Mouse (Mus musculus): ENCODE results near the gene C2cd5. TPM values are rescaled to one million over a fixed set of nuclear protein-coding genes. Genes with fewer than 3 reads are reported as not detected.

The C2cd5 gene
- total and polyA plus RNA-seq, 3 experiments, result 16.8 to 149 (median 49.8) TPM

DNA sequence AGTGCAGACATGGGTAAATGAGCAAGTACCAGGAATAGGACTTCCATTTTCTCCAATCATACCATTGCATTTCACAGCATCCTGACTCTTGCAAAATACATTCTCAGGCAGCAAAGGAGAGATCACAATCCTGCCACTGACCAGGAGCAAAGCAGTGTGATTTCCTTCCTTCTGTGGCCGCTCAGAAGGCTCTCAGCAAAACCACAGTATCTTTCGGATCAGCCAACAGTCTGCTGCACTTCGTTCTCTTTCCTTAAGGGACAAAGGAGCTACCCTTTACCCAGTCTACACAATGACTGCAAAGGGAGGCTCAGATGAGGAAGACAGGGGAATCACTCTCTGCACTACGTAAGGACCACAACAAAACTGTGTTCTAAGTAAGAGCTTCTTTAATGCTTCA, 12.6 kb downstream of the C2cd5 start:
- ATAC-seq (ENCODE audit: extremely low read depth, insufficient number of reproducible peaks, low FRiP score, poor library complexity, severe bottlenecking), result no peak
- Histone ChIP-seq H3K36me3 (replicated peaks) (peaks cover 90% of the 10 kb centered on the region), H3K4me1 (ENCODE audit: insufficient read depth, low read depth, low read length) (peaks cover 11% of the 10 kb centered on the region), H3K27me3 (ENCODE audit: insufficient read depth, low read length) (no peaks in the 10 kb centered on the region), H3K4me3 (ENCODE audit: low read depth, low read length) (no peak overlapping the region), H3K9me3 (replicated peaks) (no peaks in the 10 kb centered on the region)
- no peak for TF ChIP-seq GATA1 (IDR thresholded peaks at IDR 0.05; ENCODE audit: borderline replicate concordance, low read length)
- TF ChIP-seq POLR2AphosphoS5 (IDR thresholded peaks at IDR 0.05; ENCODE audit: insufficient replicate concordance, low read depth, low read length), result no peak
- TF ChIP-seq TAL1 (conservative IDR thresholded peaks at IDR 0.05; ENCODE audit: low read depth, low read length), result no peak
- no peak for TF ChIP-seq GATA2 (IDR thresholded peaks at IDR 0.05; ENCODE audit: borderline replicate concordance, low read depth, low read length)
- no peak for TF ChIP-seq CTCF (IDR thresholded peaks at IDR 0.05; ENCODE audit: low read depth, low read length)
- DNase-seq (ENCODE audit: low spot score), result no peak

- Histone ChIP-seq H3K27me3 (ENCODE audit: insufficient read depth, low read length) (no peaks in the 10 kb centered on the region), H3K4me3 (ENCODE audit: low read depth, low read length) (no peak overlapping the region), H3K36me3 (replicated peaks) (peaks cover 91% of the 10 kb centered on the region), H3K4me1 (ENCODE audit: insufficient read depth, low read depth, low read length) (peaks cover 11% of the 10 kb centered on the region), H3K9me3 (replicated peaks) (no peaks in the 10 kb centered on the region)
- DNase-seq (ENCODE audit: low spot score) (no peak), ATAC-seq (ENCODE audit: extremely low read depth, insufficient number of reproducible peaks, low FRiP score, poor library complexity, severe bottlenecking) (no peak)
- TF ChIP-seq CTCF (IDR thresholded peaks at IDR 0.05; ENCODE audit: low read depth, low read length) (no peak), GATA1 (IDR thresholded peaks at IDR 0.05; ENCODE audit: borderline replicate concordance, low read length) (no peak), POLR2AphosphoS5 (IDR thresholded peaks at IDR 0.05; ENCODE audit: insufficient replicate concordance, low read depth, low read length) (no peak), GATA2 (IDR thresholded peaks at IDR 0.05; ENCODE audit: borderline replicate concordance, low read depth, low read length) (no peak), TAL1 (conservative IDR thresholded peaks at IDR 0.05; ENCODE audit: low read depth, low read length) (no peak)
Observed at GRCm38 (mm10) chr6:143085898-143086297, 14.0 kb downstream of the C2cd5 start.

DNA sequence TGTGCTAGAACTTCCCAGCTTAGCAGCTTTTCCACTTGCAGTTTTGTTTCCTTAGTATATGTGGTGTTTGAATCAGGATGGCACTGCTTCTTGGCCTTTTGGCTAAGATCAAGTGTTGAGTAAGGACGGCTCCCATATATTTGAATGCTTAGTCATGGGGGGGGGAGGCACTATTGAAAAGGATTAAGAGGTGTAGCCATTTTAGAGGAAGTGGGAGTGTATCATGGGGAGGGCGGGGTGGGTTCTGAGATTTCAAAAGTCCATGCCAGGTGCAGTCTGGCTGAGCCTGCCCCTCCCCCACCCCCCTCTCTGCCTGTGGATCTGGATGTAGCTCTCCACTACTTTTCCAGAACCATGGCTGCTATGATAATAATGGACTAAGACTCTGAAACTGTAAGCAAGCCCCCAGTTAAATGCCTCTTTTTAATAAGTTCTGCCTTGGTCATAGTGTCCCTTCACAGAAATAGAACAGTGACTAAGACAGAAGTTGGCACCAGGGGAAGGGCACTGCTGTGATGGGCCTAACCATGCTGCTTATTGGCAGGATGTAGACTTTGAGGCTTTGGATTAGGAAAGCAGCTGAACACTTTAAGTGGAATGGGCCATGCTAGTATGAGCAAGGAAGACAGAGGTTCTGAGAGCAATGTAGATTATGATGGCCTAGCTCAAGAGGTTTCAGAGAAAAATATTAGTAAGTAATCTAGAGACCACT, 15.5 kb downstream of the C2cd5 start:
- Histone ChIP-seq H3K9me3 (replicated peaks) (no peaks in the 10 kb centered on the region), H3K36me3 (replicated peaks) (peaks cover 85% of the 10 kb centered on the region), H3K27me3 (ENCODE audit: insufficient read depth, low read length) (no peaks in the 10 kb centered on the region), H3K4me3 (ENCODE audit: low read depth, low read length) (no peak overlapping the region), H3K4me1 (ENCODE audit: insufficient read depth, low read depth, low read length) (peaks cover 11% of the 10 kb centered on the region)
- ATAC-seq (ENCODE audit: extremely low read depth, insufficient number of reproducible peaks, low FRiP score, poor library complexity, severe bottlenecking) (no peak), DNase-seq (ENCODE audit: low spot score) (no peak)
- TF ChIP-seq GATA2 (IDR thresholded peaks at IDR 0.05; ENCODE audit: borderline replicate concordance, low read depth, low read length) (no peak), CTCF (IDR thresholded peaks at IDR 0.05; ENCODE audit: low read depth, low read length) (no peak), TAL1 (conservative IDR thresholded peaks at IDR 0.05; ENCODE audit: low read depth, low read length) (no peak), POLR2AphosphoS5 (IDR thresholded peaks at IDR 0.05; ENCODE audit: insufficient replicate concordance, low read depth, low read length) (no peak), GATA1 (IDR thresholded peaks at IDR 0.05; ENCODE audit: borderline replicate concordance, low read length) (no peak)

DNA sequence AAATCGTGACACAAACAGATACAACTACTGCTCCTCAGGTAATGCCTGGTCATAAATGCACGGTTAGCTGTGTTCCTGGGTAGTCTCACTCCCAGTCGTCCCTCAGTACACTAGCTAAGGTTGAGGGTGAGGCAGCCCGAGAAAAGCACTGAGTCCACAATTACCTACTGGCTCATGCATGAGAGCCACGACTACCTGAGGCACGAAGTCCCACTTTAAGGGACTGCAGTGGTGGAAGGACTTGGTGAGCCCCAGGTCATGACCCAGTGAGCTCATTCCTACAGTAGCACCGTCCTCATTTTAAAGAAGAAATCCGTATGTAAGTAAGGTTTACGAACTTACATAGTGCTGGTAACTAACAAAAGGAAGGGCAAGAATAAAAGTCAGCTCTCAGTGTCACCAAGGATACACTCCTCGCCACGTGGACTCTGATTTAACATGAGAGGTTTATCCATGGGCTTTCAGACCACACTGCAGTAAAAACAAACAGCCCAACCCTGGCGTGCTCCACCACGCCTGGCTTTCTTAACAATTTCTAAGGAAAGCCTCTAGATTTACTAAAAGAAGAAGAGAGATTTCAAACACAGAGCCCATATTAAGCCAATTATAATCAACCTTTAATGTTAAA, 18.3 kb downstream of the C2cd5 start:
- TF ChIP-seq POLR2AphosphoS5 (IDR thresholded peaks at IDR 0.05; ENCODE audit: insufficient replicate concordance, low read depth, low read length), result no peak
- no peak for TF ChIP-seq TAL1 (conservative IDR thresholded peaks at IDR 0.05; ENCODE audit: low read depth, low read length)
- no peak for TF ChIP-seq GATA1 (IDR thresholded peaks at IDR 0.05; ENCODE audit: borderline replicate concordance, low read length)
- TF ChIP-seq CTCF (IDR thresholded peaks at IDR 0.05; ENCODE audit: low read depth, low read length), result no peak
- no peak for TF ChIP-seq GATA2 (IDR thresholded peaks at IDR 0.05; ENCODE audit: borderline replicate concordance, low read depth, low read length)
- peaks cover 11% of the 10 kb centered on the region for H3K4me1 ChIP-seq (ENCODE audit: insufficient read depth, low read depth, low read length)
- DNase-seq (ENCODE audit: low spot score), result no peak
- H3K36me3 ChIP-seq (replicated peaks), result peaks cover 89% of the 10 kb centered on the region
- no peak overlapping the region for H3K4me3 ChIP-seq (ENCODE audit: low read depth, low read length)
- H3K9me3 ChIP-seq (replicated peaks), result no peaks in the 10 kb centered on the region
- H3K27me3 ChIP-seq (ENCODE audit: insufficient read depth, low read length), result no peaks in the 10 kb centered on the region
- no peak for ATAC-seq (ENCODE audit: extremely low read depth, insufficient number of reproducible peaks, low FRiP score, poor library complexity, severe bottlenecking)

DNA sequence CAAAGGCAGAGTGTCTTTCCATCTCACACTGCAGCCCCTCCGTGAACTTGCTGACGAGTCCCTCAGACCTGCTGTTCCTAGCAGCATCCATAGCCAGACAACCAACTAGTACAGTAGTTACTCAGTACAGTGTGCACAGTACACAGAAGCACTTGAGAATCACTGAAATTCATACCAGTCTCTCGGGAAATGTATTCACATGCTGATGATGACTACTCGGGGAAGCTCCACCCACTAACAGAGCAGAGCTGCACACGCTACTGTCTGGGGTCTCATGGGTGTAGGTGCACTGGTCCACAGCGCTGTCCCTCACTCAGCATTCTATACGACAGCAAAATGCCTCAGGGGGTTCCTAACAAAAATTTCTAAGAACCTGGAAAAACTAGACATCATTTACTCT, 19.2 kb downstream of the C2cd5 start:
- peaks cover 85% of the 10 kb centered on the region for H3K36me3 ChIP-seq (replicated peaks)
- DNase-seq (ENCODE audit: low spot score) (no peak), ATAC-seq (ENCODE audit: extremely low read depth, insufficient number of reproducible peaks, low FRiP score, poor library complexity, severe bottlenecking) (no peak)

GRCm38 (mm10) chr6:143079126-143079525, 20.8 kb downstream of the C2cd5 start:
- Histone ChIP-seq H3K27me3 (ENCODE audit: insufficient read depth, low read length) (no peaks in the 10 kb centered on the region), H3K4me1 (ENCODE audit: insufficient read depth, low read depth, low read length) (peaks cover 5% of the 10 kb centered on the region; the same call in 1 of the 2 replicates), H3K9me3 (replicated peaks) (no peaks in the 10 kb centered on the region), H3K4me3 (ENCODE audit: low read depth, low read length) (no peak overlapping the region), H3K36me3 (replicated peaks) (peaks cover 82% of the 10 kb centered on the region)
- ATAC-seq (ENCODE audit: extremely low read depth, insufficient number of reproducible peaks, low FRiP score, poor library complexity, severe bottlenecking) (no peak), DNase-seq (ENCODE audit: low spot score) (no peak)
- no peak for TF ChIP-seq TAL1 (conservative IDR thresholded peaks at IDR 0.05; ENCODE audit: low read depth, low read length)
- TF ChIP-seq GATA1 (IDR thresholded peaks at IDR 0.05; ENCODE audit: borderline replicate concordance, low read length), result no peak

More for the DNA sequence above, 19.2 kb downstream of the C2cd5 start:
- no peak for TF ChIP-seq CTCF (IDR thresholded peaks at IDR 0.05; ENCODE audit: low read depth, low read length)
- TF ChIP-seq GATA2 (IDR thresholded peaks at IDR 0.05; ENCODE audit: borderline replicate concordance, low read depth, low read length), result no peak
- no peak for TF ChIP-seq POLR2AphosphoS5 (IDR thresholded peaks at IDR 0.05; ENCODE audit: insufficient replicate concordance, low read depth, low read length)
- TF ChIP-seq TAL1 (conservative IDR thresholded peaks at IDR 0.05; ENCODE audit: low read depth, low read length), result no peak
- TF ChIP-seq GATA1 (IDR thresholded peaks at IDR 0.05; ENCODE audit: borderline replicate concordance, low read length), result no peak
- H3K9me3 ChIP-seq (replicated peaks), result no peaks in the 10 kb centered on the region
- H3K27me3 ChIP-seq (ENCODE audit: insufficient read depth, low read length), result no peaks in the 10 kb centered on the region
- no peak overlapping the region for H3K4me3 ChIP-seq (ENCODE audit: low read depth, low read length)
- peaks cover 8% of the 10 kb centered on the region for H3K4me1 ChIP-seq (ENCODE audit: insufficient read depth, low read depth, low read length)
